Mouse (Mus musculus) liver, embryonic 14.5 days (tissue): ENCODE measurements around the gene Serpina3i.

Experiments used
- CTCF ChIP-seq: IDR thresholded peaks from 2 replicates; pipeline ENCODE4 v1.5.1; 2016; ENCODE audit warnings: antibody characterized with exemption, low read depth, control low read depth
- EP300 ChIP-seq: IDR thresholded peaks from 2 replicates; pipeline ENCODE4 v1.6.1; 2016; ENCODE audit warnings: antibody characterized with exemption, low read depth

- TF ChIP-seq CTCF: no peak
- no peak for TF ChIP-seq EP300
These were observed 39.2 kb upstream of the Serpina3i start for GRCm38 (mm10) chr12:104223690-104224089.
